Mouse (Mus musculus) megakaryocyte progenitor cell, adult 5-6 weeks (primary cell): ENCODE measurements around the gene Prdm16. TPM values are rescaled to one million over a fixed set of nuclear protein-coding genes. Genes with fewer than 3 reads are reported as not detected.

ENCODE experiments used
- ATAC-seq: replicated peaks from 2 replicates; pipeline ENCODE4 v1.8.0; 2016; ENCODE audit warnings: mild to moderate bottlenecking, moderate TSS enrichment, inconsistent platforms; ENCODE audit not compliant: poor library complexity
- total RNA-seq, 2 experiments: library from RNA; stranded (forward) in 1 of 2; stranded (reverse) in 1 of 2; fragments of 157-497, 149-512 nt in 1 of 2; fragments of 200-1000 nt in 1 of 2; gene quantifications; 2 replicates each; pipeline versions ENCODE4 v1.2.3 to v1.2.4; 2015 to 2017

Gene Prdm16
- total RNA-seq, 2 experiments from 2014 or later: 0.79 to 6.2 TPM

GRCm38 (mm10) chr4:154640443-154641295 is 4.0 kb upstream of the Prdm16 start:
- no peak for ATAC-seq

DNA sequence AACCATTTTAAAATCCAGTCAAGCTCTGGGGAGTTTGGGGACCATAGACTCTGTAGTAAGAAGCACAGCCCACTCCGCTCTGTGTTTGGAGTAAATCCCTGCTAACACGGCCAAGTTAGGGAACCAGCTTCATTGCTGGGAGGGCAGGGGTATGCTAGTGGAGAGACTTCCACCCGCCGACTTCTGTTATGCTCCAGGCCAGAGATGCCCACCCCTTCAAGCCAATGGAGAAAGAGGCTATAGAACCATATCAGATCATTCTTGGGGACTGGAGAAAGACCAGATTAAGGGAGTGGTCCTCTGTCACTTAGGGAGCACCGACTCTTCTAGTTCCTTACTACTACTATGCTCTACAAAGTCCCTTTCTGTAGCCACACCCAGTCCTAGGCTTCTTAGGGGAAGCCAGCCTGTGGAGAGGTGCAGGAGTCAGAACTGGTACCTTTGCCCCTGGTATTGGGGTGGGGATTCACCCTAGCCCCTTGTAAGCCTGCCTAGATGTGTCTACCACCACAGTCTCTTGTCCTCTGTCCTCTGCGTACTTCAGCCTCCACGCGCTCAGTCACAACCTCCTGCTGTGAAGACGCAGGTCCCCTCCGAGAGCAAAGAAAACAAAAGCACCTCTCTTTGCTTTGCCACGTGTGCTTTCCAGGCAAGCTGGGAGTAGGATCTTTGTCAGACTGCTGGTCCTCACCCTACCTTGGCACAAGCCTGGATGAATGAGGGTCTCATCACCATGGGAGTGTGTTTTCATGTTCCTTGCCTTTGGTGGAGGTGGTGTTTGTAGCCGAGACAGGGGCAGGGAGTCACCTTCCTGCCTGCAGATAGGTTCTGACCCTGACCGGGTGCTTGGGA is 3.1 kb upstream of the Prdm16 start:
- ATAC-seq: no peak

DNA sequence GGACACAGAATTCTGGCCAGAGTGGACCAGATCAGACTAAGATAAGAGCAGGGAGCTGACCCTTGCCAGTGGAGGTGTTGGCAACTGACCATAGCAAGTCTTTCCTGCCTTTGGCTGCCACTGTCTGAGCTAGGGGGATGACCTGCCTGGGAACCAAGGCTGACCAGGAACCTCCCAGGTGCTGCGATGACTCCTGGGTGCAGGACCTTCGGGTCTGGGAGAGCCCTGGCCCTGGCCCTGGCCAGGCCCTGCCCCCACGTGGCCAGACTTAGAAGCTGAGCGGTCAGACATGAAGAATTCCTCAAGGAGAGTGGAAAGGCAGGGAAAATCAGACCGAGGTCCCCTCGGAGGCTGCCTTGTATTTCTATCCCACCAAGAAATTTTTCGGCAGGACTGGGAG is 2.5 kb upstream of the Prdm16 start:
- ATAC-seq: no peak

DNA sequence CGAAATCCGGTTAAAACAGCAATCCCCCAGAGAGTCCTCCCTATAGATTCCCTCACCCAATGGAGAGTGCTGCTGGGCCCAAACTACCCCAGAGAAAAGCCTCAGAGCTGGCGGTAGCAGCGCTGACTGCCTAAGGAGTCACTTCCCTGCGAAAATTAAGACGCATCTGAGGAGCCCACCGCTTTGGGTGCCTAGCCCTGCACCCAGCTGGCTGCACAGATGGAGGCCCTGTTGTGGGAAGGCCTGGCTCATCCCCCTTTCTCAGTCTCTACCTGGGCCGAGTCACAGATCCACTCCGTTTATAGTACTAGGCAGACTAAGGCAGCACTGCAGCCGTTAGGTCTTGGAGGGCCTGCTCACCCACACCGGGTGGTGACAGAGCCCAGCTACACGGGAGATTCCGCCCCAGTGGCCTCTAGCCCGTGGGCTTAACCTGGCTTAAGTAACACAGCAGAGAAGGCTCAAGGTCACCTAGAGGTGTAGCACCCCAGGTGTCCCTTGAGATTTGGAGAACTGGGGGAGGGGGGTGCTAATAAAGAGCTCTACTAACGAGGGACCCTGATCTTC is 1.7 kb upstream of the Prdm16 start:
- no peak for ATAC-seq

DNA sequence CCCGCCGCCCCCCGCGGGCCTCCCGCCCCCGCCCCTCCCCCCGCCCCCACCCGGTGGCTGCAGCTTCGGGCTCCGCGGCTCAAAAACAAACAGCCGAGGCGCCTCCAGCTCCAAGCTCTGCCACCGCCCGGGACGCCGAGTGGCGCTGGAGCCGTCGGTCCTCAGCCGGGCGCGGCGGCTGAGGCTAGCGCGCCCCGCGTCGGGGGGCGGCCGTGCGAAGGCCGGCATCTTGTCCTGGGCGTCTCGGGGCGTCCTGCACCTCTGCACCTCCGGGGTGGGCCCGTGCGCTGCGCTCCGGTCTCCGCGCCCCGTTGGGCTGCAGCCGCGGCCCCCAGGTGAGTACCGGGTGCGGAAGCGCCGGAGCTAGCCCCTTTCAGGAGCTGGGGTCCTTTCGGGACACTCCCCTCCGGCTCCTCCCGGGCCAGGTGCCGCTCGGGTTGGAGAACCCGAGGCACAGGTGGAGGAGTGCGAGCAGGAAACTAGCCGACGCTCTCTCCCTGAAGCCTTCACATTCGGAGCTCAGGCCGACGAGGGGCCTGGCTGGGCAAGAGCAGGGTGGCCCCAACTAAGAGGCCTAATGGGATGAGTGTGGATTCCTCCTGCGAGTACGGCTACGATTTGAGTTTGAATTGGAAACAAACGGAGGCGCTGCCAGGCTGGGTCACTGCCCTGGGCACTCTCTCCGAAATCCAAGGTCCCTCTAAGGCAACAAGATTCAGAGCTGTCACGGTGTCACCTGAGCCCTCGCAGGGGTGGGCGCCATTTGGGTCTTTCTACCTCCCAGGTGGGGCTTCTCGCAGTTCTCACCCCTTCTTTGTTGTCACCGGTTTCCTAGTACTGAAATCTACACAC is 1.0 kb upstream of the Prdm16 start:
- no peak for ATAC-seq

GRCm38 (mm10) chr4:154636053-154636433 is 630 bp downstream of the Prdm16 start:
- 0 out of 2 replicates have a peak, but pooled peaks have one; percentile 6 for ATAC-seq

DNA sequence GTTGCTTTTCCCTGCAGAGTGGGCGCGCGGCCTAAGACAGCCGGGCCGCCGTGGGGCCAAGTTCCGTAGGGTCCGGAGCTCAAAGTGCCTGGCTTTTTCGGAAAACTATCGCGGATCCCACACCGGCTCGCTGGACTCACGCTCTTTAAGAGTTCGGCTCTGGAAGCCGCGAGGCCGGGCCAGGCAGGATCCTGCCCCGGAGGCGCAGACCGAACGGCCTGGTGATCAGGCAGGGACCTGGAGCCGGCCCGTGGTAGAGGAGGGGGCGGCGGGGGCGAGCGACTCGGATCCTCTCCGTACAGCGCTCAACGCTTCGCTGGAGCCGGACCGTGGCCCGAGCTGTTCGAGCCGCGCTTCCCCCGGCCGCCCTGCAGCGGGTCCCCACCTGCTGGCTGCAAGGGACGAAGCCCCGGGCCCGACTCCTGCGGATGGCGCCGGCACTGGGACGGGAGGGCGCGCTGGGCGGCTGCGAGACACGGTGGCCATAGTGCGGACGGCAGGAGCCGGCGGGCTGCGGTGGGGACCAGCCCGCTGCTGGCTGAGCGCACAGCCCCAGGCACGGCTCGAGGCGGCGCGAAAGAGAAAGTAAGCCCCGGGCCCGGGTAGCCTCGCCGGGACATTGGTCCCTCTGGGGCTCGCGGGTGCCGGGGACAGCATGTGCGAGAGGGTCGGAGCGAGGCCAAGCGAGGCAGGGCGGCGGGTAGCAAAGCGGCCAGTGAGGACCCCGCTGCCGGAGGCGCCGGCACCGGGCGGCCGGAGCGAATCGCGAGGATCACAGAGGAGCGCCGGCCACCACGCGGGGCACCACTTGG is 1.2 kb downstream of the Prdm16 start:
- peak; percentile 40 for ATAC-seq

DNA sequence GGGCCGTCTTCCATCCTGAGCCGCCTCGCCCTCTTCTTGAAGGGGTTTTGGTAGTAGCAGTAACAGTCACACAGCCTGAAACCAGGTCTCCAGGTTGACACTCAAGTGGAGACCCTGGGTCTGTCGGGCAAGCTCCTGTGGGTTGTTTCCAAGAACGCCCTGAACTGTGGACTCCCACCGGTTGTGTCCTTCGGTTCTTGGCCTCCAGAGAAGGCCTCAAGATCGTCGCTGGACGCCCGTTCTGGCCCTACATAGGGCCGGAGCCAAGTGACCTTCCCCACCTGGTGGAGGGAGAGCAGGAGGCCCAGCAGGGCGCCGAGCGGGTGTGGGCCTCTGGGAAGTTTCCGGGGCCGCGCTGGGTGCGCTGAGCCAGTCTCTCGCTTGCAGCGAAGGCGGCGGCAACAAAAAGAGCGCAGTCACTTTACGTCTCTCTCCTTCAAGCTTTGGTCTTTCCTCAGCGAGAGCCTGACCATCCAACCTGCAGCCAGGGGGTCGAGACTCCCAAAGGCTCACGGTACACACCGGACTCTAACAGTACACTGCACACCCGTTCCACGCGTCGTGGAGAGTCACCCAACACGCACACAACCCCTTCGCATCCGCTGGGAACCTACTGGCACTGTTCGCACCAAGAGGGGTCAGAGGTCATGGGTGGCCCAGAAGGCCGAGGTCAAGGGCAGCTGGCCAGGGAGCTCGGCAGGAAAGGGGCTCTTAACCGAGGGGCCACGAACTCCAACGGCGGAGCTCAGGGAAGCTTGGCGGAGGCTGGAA is 2.0 kb downstream of the Prdm16 start:
- ATAC-seq: no peak

- ATAC-seq: no peak
These were observed 2.7 kb downstream of the Prdm16 start for GRCm38 (mm10) chr4:154634001-154634400.

GRCm38 (mm10) chr4:154632800-154633764 is 3.6 kb downstream of the Prdm16 start:
- ATAC-seq: no peak

- ATAC-seq: no peak
These were observed 5.9 kb downstream of the Prdm16 start for GRCm38 (mm10) chr4:154630763-154631162.

- ATAC-seq: peak; percentile 74
These were observed 9.1 kb downstream of the Prdm16 start for GRCm38 (mm10) chr4:154627419-154628142.

- ATAC-seq: no peak
These were observed 10.4 kb downstream of the Prdm16 start for GRCm38 (mm10) chr4:154626282-154626681.

DNA sequence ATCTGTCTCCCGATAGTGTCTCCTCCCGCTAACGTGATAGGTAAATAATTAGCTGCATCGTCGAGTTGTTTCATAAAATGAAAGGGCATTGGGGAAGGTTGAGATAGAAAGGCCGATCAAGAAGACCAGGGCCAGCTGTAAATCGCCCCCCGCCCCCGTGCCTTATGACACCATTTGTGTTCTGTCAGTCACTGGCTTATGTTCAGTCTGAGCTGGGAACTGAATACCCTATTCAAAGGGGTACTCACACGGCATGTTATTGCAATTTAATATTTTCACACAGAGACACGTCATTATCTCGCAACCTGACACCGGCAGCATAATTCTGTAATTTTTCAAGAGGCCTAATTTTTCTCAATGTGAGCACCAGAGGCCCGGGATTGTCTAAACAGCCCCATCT is 11.0 kb downstream of the Prdm16 start:
- ATAC-seq: no peak

DNA sequence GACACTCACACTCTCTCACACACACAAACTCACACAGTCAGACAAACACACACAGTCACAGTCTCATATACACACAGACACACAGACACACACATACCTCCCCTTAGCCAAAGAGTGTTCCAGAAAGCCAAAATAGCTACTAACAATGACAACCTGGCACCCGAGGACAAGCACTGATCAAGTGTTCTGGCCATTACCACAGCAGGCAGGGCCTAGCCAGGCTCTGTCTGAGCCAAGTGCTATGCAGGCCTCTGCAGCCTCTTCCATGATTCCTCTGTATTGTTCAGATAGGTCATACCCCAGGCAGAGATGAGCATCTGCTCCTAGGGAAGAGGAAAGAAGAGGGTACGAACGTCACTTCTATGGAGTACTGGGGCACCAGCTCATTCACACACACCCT is 13.4 kb downstream of the Prdm16 start:
- no peak for ATAC-seq

- ATAC-seq: no peak
These were observed 14.2 kb downstream of the Prdm16 start for GRCm38 (mm10) chr4:154622521-154622920.

DNA sequence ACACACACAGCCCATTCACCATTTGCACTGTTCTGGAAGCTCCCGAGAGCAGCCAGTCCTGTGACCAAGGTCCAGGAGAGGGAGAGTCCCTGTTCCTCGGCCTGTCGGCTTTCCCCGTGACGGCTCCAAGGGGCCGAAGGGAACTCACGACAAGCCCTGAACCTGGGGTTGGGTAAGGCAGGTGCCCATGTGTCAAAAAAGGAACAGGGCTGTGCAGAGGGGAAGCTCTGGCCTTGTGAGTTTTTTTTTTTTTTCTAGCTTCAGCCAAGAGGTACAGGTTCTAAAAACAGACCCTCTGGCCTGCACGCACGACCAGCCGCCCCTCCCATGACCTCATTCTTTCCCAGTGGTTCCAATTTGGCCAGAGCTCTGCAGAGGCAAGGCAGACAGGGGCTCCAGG is 25.5 kb downstream of the Prdm16 start:
- 0 out of 2 replicates have a peak, but pooled peaks have one; percentile 34 for ATAC-seq
